Mouse (Mus musculus): Measurements from ENCODE around the gene C2cd5. TPM values are rescaled to one million over a fixed set of nuclear protein-coding genes. Genes with fewer than 3 reads are reported as not detected.

The C2cd5 gene
- polyA plus RNA-seq, 1 experiment = 96.5 TPM

DNA sequence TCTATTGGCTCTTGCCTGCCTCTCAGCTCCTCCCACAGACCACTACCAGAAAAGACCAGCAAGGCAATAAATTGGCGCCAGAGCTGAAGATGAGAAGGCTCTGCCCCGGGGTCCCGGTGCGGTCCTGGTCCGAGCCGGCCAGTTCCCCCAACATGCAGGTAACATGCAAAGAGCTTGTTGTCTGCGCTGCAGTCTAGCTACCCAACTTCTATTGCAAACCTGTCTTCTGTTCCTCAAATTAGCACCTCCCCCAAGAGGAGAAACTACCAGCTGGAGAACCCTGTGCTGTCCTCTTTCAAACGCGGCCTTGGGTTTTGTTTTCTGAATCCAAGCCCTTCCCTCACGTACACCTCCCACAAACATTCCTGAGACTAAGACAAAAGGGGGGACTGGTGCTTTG lies 137.5 kb downstream of the C2cd5 start:
- Histone ChIP-seq H3K4me1 (ENCODE audit: control insufficient read depth, insufficient read depth, low read length) (no peaks in the 10 kb centered on the region), H3K4me3 (ENCODE audit: insufficient read depth, low read length) (peak overlapping the region; percentile 63), H3K27ac (ENCODE audit: insufficient read depth, low read length) (no peak overlapping the region)
- TF ChIP-seq POLR2A (IDR thresholded peaks at IDR 0.05; ENCODE audit: extremely low read depth, insufficient read depth, low read length) (no peak), CTCF (IDR thresholded peaks at IDR 0.05; ENCODE audit: extremely low read depth, insufficient read depth, low read length) (no peak)

DNA sequence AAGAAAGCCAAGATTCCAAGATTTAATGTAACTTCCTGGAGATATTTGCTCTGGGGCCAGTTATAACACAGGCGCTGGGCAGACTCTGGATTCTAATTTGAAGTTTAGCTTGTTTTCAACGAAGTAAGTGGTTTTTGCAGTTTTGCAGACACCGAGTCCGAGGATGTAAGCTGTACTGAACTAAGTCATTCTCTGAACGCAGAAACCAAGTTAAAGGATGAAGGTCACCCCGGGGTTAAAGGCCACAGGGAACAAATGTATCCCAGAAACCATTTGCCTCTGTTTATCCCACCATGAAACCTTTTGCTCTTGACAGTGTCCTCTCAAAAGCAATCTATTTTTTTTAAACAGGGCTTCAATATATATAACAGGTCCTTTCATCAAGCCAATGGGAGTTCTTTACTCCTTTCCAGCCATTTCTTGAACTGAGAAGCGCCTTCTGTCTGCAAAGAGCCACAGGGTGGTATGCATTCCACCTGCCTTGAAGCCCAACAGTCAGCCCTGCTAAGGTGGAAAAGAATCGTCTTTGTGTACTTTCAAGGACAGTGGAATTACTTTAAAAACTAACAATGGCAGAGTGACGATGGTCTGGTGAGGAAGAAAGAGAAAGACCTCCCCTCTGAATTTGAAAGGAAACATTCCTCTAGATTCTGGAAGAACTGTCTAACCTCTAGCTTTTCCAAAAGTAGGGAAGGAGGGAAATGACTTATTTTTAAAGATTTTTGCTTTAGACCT lies 138.1 kb downstream of the C2cd5 start:
- no peak overlapping the region for H3K27ac ChIP-seq (ENCODE audit: insufficient read depth, low read length)
- TF ChIP-seq CTCF (IDR thresholded peaks at IDR 0.05; ENCODE audit: extremely low read depth, insufficient read depth, low read length) (no peak), POLR2A (IDR thresholded peaks at IDR 0.05; ENCODE audit: extremely low read depth, insufficient read depth, low read length) (no peak)

More for the DNA sequence above, 138.1 kb downstream of the C2cd5 start:
- no peaks in the 10 kb centered on the region for H3K4me1 ChIP-seq (ENCODE audit: control insufficient read depth, insufficient read depth, low read length)
- H3K4me3 ChIP-seq (ENCODE audit: insufficient read depth, low read length) = peak overlapping the region; percentile 63

Other genes starting within 250 kb of the C2cd5 start
- gene St8sia1, start 135.7 kb downstream of the C2cd5 start, polyA plus RNA-seq (2012; rRNA removed) = 9.0 and 10.3 TPM in 2 replicates
- gene Etnk1, start 67.1 kb upstream of the C2cd5 start, polyA plus RNA-seq (2012; rRNA removed) = 172 and 174 TPM in 2 replicates